Mouse (Mus musculus) adipocyte (in vitro differentiated cells): ENCODE measurements at regions not wholly inside any gene's neighbourhood (a gene's known extent, or its start where the extent isn't known, plus 50 kb on each side); places are given as distances from the start of the nearest gene placed in this dataset.
A peak's percentile ranks its signal among the peaks of the same experiment; 100 is the strongest.

Source experiments
- DNase-seq: peaks from one replicate; pipeline ENCODE4 v3.0.0-alpha.2; 2016; ENCODE audit warnings: low spot score

- no peak for DNase-seq
Measured at GRCm38 (mm10) chr15:6030396-6030795, 269.2 kb upstream of the Dab2 start.

GRCm38 (mm10) chr15:6034156-6034555 lies 265.4 kb upstream of the Dab2 start:
- DNase-seq: no peak

- DNase-seq: no peak
Measured at GRCm38 (mm10) chr15:6044511-6045256, 254.9 kb upstream of the Dab2 start.

- DNase-seq: no peak
Measured at GRCm38 (mm10) chr15:6055703-6056102, 243.9 kb upstream of the Dab2 start.

GRCm38 (mm10) chr15:6056887-6057626 lies 242.5 kb upstream of the Dab2 start:
- peak; percentile 69 for DNase-seq

GRCm38 (mm10) chr15:6059361-6059760 lies 240.2 kb upstream of the Dab2 start:
- no peak for DNase-seq

GRCm38 (mm10) chr15:6059790-6060189 lies 239.8 kb upstream of the Dab2 start:
- peak; percentile 50 for DNase-seq

- DNase-seq: no peak
Measured at GRCm38 (mm10) chr15:6060649-6061048, 238.9 kb upstream of the Dab2 start.

- no peak for DNase-seq
Measured at GRCm38 (mm10) chr15:6065100-6065499, 234.5 kb upstream of the Dab2 start.

- DNase-seq: no peak
Measured at GRCm38 (mm10) chr15:6067380-6067779, 232.2 kb upstream of the Dab2 start.

- no peak for DNase-seq
Measured at GRCm38 (mm10) chr15:6068371-6068770, 231.2 kb upstream of the Dab2 start.

GRCm38 (mm10) chr15:6071873-6072272 lies 227.7 kb upstream of the Dab2 start:
- DNase-seq: no peak

- no peak for DNase-seq
Measured at GRCm38 (mm10) chr15:6072920-6073319, 226.7 kb upstream of the Dab2 start.

- peak; percentile 81 for DNase-seq
Measured at GRCm38 (mm10) chr15:6080714-6081635, 218.6 kb upstream of the Dab2 start.

- DNase-seq: no peak
Measured at GRCm38 (mm10) chr15:6087208-6087607, 212.4 kb upstream of the Dab2 start.

GRCm38 (mm10) chr15:6088498-6088897 lies 211.1 kb upstream of the Dab2 start:
- DNase-seq: no peak

GRCm38 (mm10) chr15:6129697-6130096 lies 169.9 kb upstream of the Dab2 start:
- DNase-seq: no peak

GRCm38 (mm10) chr15:6132216-6132615 lies 167.4 kb upstream of the Dab2 start:
- no peak for DNase-seq

- DNase-seq: no peak
Measured at GRCm38 (mm10) chr15:6145071-6145470, 154.5 kb upstream of the Dab2 start.

- no peak for DNase-seq
Measured at GRCm38 (mm10) chr15:6154706-6155105, 144.9 kb upstream of the Dab2 start.

GRCm38 (mm10) chr15:6180261-6180660 lies 119.3 kb upstream of the Dab2 start:
- DNase-seq: peak; percentile 12

- no peak for DNase-seq
Measured at GRCm38 (mm10) chr15:6183627-6184026, 116.0 kb upstream of the Dab2 start.
